Mouse (Mus musculus) embryonic facial prominence, embryonic 13.5 days (tissue): ENCODE measurements around the gene Strap. TPM values are rescaled to one million over a fixed set of nuclear protein-coding genes. Genes with fewer than 3 reads are reported as not detected.
"Not testable (repeated sequence)": the region's sequence is repeated elsewhere in the genome, so short reads cannot be mapped to it uniquely, and the experiment has no call there.

ENCODE experiments used
- ATAC-seq: fragments of 200-750 bp; cut with Nextera tagmentation; 2 replicates; pipeline ENCODE4 v1.8.0; 2017; ENCODE audit warnings: low read depth; ENCODE audit not compliant: insufficient number of reproducible peaks, insufficient read depth, low FRiP score, low TSS enrichment
- H3K27ac ChIP-seq: fragments of 300-500 bp; sonication (generic); 2 replicates; pipeline ENCODE4 v1.5.1; 2015; ENCODE audit warnings: moderate library complexity, mild to moderate bottlenecking, inconsistent platforms
- H3K27me3 ChIP-seq: fragments of 300-500 bp; sonication (generic); 2 replicates; pipeline ENCODE4 v1.6.1; 2015; ENCODE audit warnings: mild to moderate bottlenecking, inconsistent platforms
- H3K36me3 ChIP-seq: fragments of 300-500 bp; sonication (generic); 2 replicates; pipeline ENCODE4 v1.6.1; 2015; ENCODE audit warnings: mild to moderate bottlenecking, inconsistent platforms
- H3K4me1 ChIP-seq: fragments of 300-500 bp; sonication (generic); 2 replicates; pipeline ENCODE4 v1.6.1; 2015; ENCODE audit warnings: inconsistent platforms
- H3K4me2 ChIP-seq: fragments of 300-500 bp; sonication (generic); 2 replicates; pipeline ENCODE4 v1.6.1; 2015; ENCODE audit warnings: moderate library complexity, mild to moderate bottlenecking, inconsistent platforms
- H3K4me3 ChIP-seq: fragments of 300-500 bp; sonication (generic); 2 replicates; pipeline ENCODE4 v1.5.1; 2015; ENCODE audit warnings: mild to moderate bottlenecking, inconsistent platforms
- H3K9ac ChIP-seq: fragments of 300-500 bp; sonication (generic); 2 replicates; pipeline ENCODE4 v1.6.1; 2015; ENCODE audit warnings: mild to moderate bottlenecking, inconsistent platforms
- H3K9me3 ChIP-seq: fragments of 300-500 bp; sonication (generic); 2 replicates; pipeline ENCODE4 v1.6.1; 2016; ENCODE audit warnings: inconsistent platforms
- WGBS: fragments of 180-500 bp; shearing (Covaris S2); methylation state at CpG from one replicate; pipeline ENCODE4 v1.1.7; 2015; ENCODE audit warnings: mixed read lengths; 5-methylcytosine and 5-hydroxymethylcytosine counted together
- polyA plus RNA-seq: library from polyadenylated mRNA; unstranded; fragments of >200 nt; fragmentation: Nextera tagmentation; extraction: Ambion mirVana; gene quantifications from 2 replicates; pipeline ENCODE4 v1.2.1, GENCODE M21; 2015

The Strap gene
- polyA plus RNA-seq, 1 experiment from 2014 or later = 176 TPM

GRCm38 (mm10) chr6:137703431-137703830, 31.4 kb upstream of the Strap start:
- WGBS = 76% methylated on average over 7 of the region's 7 CpGs
- H3K36me3 ChIP-seq = no peaks in the 10 kb centered on the region
- H3K9ac ChIP-seq = no peak overlapping the region
- H3K27me3 ChIP-seq = no peaks in the 10 kb centered on the region
- no peaks in the 10 kb centered on the region for H3K9me3 ChIP-seq
- no peak overlapping the region for H3K4me3 ChIP-seq
- no peak overlapping the region for H3K27ac ChIP-seq
- ATAC-seq = no peak
- no peaks in the 10 kb centered on the region for H3K4me1 ChIP-seq
- H3K4me2 ChIP-seq = no peak overlapping the region

- no peaks in the 10 kb centered on the region for H3K9me3 ChIP-seq
- WGBS = 80% methylated on average over 25 of the region's 25 CpGs
- H3K27me3 ChIP-seq = no peaks in the 10 kb centered on the region
- ATAC-seq = no peak
- no peak overlapping the region for H3K4me2 ChIP-seq
- no peaks in the 10 kb centered on the region for H3K36me3 ChIP-seq
- H3K27ac ChIP-seq = no peak overlapping the region
- H3K4me1 ChIP-seq = no peaks in the 10 kb centered on the region
- no peak overlapping the region for H3K9ac ChIP-seq
- no peak overlapping the region for H3K4me3 ChIP-seq
Measured at GRCm38 (mm10) chr6:137704300-137704939, 30.5 kb upstream of the Strap start.

GRCm38 (mm10) chr6:137706209-137706608, 28.7 kb upstream of the Strap start:
- no peaks in the 10 kb centered on the region for H3K27me3 ChIP-seq
- H3K9me3 ChIP-seq = no peaks in the 10 kb centered on the region
- no peak overlapping the region for H3K9ac ChIP-seq
- WGBS = 90% methylated on average over 10 of the region's 10 CpGs
- no peak for ATAC-seq
- H3K4me2 ChIP-seq = no peak overlapping the region
- no peak overlapping the region for H3K27ac ChIP-seq
- no peak overlapping the region for H3K4me3 ChIP-seq
- H3K36me3 ChIP-seq = no peaks in the 10 kb centered on the region
- no peaks in the 10 kb centered on the region for H3K4me1 ChIP-seq

GRCm38 (mm10) chr6:137708726-137709405, 26.0 kb upstream of the Strap start:
- not testable (repeated sequence) for H3K4me1 ChIP-seq, H3K36me3 ChIP-seq, H3K4me2 ChIP-seq, H3K27me3 ChIP-seq, H3K27ac ChIP-seq, H3K4me3 ChIP-seq, H3K9ac ChIP-seq, H3K9me3 ChIP-seq, ATAC-seq
- WGBS = 83% methylated on average over 13 of the region's 13 CpGs

GRCm38 (mm10) chr6:137710179-137711037, 24.5 kb upstream of the Strap start:
- no peak overlapping the region for H3K9ac ChIP-seq
- H3K27me3 ChIP-seq = no peaks in the 10 kb centered on the region
- 55% methylated on average over 14 of the region's 14 CpGs for WGBS
- H3K27ac ChIP-seq = no peak overlapping the region
- no peaks in the 10 kb centered on the region for H3K9me3 ChIP-seq
- H3K4me2 ChIP-seq = no peak overlapping the region
- H3K4me3 ChIP-seq = no peak overlapping the region
- no peaks in the 10 kb centered on the region for H3K4me1 ChIP-seq
- H3K36me3 ChIP-seq = no peaks in the 10 kb centered on the region
- no peak for ATAC-seq

GRCm38 (mm10) chr6:137712654-137713309, 22.1 kb upstream of the Strap start:
- Histone ChIP-seq H3K4me1 (no peaks in the 10 kb centered on the region), H3K27me3 (no peaks in the 10 kb centered on the region), H3K4me3 (no peak overlapping the region), H3K27ac (peak overlapping the region; percentile 36), H3K9ac (no peak overlapping the region), H3K36me3 (no peaks in the 10 kb centered on the region), H3K4me2 (no peak overlapping the region), H3K9me3 (no peaks in the 10 kb centered on the region)
- 62% methylated on average over 7 of the region's 7 CpGs for WGBS
- ATAC-seq = no peak

- 93% methylated on average over 3 of the region's 3 CpGs for WGBS
- Histone ChIP-seq H3K27ac (peak overlapping the region; percentile 36), H3K4me1 (no peaks in the 10 kb centered on the region), H3K4me3 (no peak overlapping the region), H3K9ac (no peak overlapping the region), H3K9me3 (no peaks in the 10 kb centered on the region), H3K4me2 (no peak overlapping the region), H3K27me3 (no peaks in the 10 kb centered on the region), H3K36me3 (no peaks in the 10 kb centered on the region)
- no peak for ATAC-seq
Measured at GRCm38 (mm10) chr6:137713310-137713664, 21.6 kb upstream of the Strap start.

GRCm38 (mm10) chr6:137716802-137717201, 18.1 kb upstream of the Strap start:
- Histone ChIP-seq H3K27ac (no peak overlapping the region), H3K9me3 (no peaks in the 10 kb centered on the region), H3K4me2 (no peak overlapping the region), H3K4me3 (no peak overlapping the region), H3K36me3 (no peaks in the 10 kb centered on the region), H3K9ac (no peak overlapping the region), H3K27me3 (no peaks in the 10 kb centered on the region), H3K4me1 (no peaks in the 10 kb centered on the region)
- WGBS = 59% methylated on average over 5 of the region's 5 CpGs
- ATAC-seq = no peak

GRCm38 (mm10) chr6:137722220-137722931, 12.5 kb upstream of the Strap start:
- H3K4me3 ChIP-seq = no peak overlapping the region
- H3K27me3 ChIP-seq = peaks cover 4% of the 10 kb centered on the region; the same call in 1 of the 2 replicates
- H3K9me3 ChIP-seq = no peaks in the 10 kb centered on the region
- no peak overlapping the region for H3K4me2 ChIP-seq
- H3K4me1 ChIP-seq = no peaks in the 10 kb centered on the region
- H3K9ac ChIP-seq = no peak overlapping the region
- no peak for ATAC-seq
- WGBS = 88% methylated on average over 15 of the region's 15 CpGs
- H3K36me3 ChIP-seq = no peaks in the 10 kb centered on the region
- no peak overlapping the region for H3K27ac ChIP-seq

- H3K9me3 ChIP-seq = no peaks in the 10 kb centered on the region
- ATAC-seq = no peak
- no peak overlapping the region for H3K4me3 ChIP-seq
- H3K27ac ChIP-seq = no peak overlapping the region
- 5% methylated on average over 4 of the region's 4 CpGs for WGBS
- H3K4me1 ChIP-seq = no peaks in the 10 kb centered on the region
- peaks cover 4% of the 10 kb centered on the region for H3K27me3 ChIP-seq
- H3K36me3 ChIP-seq = no peaks in the 10 kb centered on the region
- no peak overlapping the region for H3K4me2 ChIP-seq
- H3K9ac ChIP-seq = no peak overlapping the region
Measured at GRCm38 (mm10) chr6:137723898-137724297, 11.0 kb upstream of the Strap start.

GRCm38 (mm10) chr6:137734460-137734845, 425 bp upstream of the Strap start:
- Histone ChIP-seq H3K4me3 (peak overlapping the region; percentile 87), H3K4me1 (peaks cover 13% of the 10 kb centered on the region), H3K9ac (peak overlapping the region; percentile 93), H3K9me3 (no peaks in the 10 kb centered on the region), H3K27ac (no peak overlapping the region), H3K4me2 (peak overlapping the region; percentile 88), H3K27me3 (peaks cover 4% of the 10 kb centered on the region; the same call in 1 of the 2 replicates), H3K36me3 (peaks cover 13% of the 10 kb centered on the region)
- ATAC-seq = no peak
- 7% methylated on average over 7 of the region's 7 CpGs for WGBS
